Mouse (Mus musculus) right cerebral cortex, adult 18-20 months (tissue): ENCODE measurements at regions not wholly inside any gene's neighbourhood (a gene's known extent, or its start where the extent isn't known, plus 50 kb on each side); places are given as distances from the start of the nearest gene placed in this dataset.

ENCODE experiments used
- DNase-seq: peaks from one replicate; pipeline ENCODE4 v3.0.0; 2022; ENCODE audit warnings: mixed read lengths

- DNase-seq = no peak
Observed at GRCm38 (mm10) chr10:92225071-92225470, 497.1 kb downstream of the Nedd1 start.

- DNase-seq = no peak
Observed at GRCm38 (mm10) chr10:92219310-92219709, 502.9 kb downstream of the Nedd1 start.

- DNase-seq = no peak
Observed at GRCm38 (mm10) chr10:92170856-92171255, 551.4 kb downstream of the Nedd1 start.

- no peak for DNase-seq
Observed at GRCm38 (mm10) chr10:92166057-92166456, 556.2 kb downstream of the Nedd1 start.

GRCm38 (mm10) chr10:92164991-92165390, 557.2 kb downstream of the Nedd1 start:
- no peak for DNase-seq

GRCm38 (mm10) chr10:92164648-92164960, 557.6 kb downstream of the Nedd1 start:
- no peak for DNase-seq

GRCm38 (mm10) chr10:92163851-92164647, 558.2 kb downstream of the Nedd1 start:
- DNase-seq = no peak

GRCm38 (mm10) chr10:92163071-92163504, 559.1 kb downstream of the Nedd1 start:
- no peak for DNase-seq

- peak; percentile 6 for DNase-seq
Observed at GRCm38 (mm10) chr10:92162473-92163011, 559.7 kb downstream of the Nedd1 start.

GRCm38 (mm10) chr10:92161501-92161900, 560.7 kb downstream of the Nedd1 start:
- DNase-seq = no peak

GRCm38 (mm10) chr10:92146263-92146662, 576.0 kb downstream of the Nedd1 start:
- DNase-seq = no peak

GRCm38 (mm10) chr10:92135521-92135920, 586.7 kb downstream of the Nedd1 start:
- DNase-seq = no peak

GRCm38 (mm10) chr10:92112790-92113189, 609.4 kb downstream of the Nedd1 start:
- no peak for DNase-seq

GRCm38 (mm10) chr10:92106331-92106730, 615.9 kb downstream of the Nedd1 start:
- no peak for DNase-seq

- no peak for DNase-seq
Observed at GRCm38 (mm10) chr10:92103887-92104286, 618.3 kb downstream of the Nedd1 start.

GRCm38 (mm10) chr10:92102755-92103154, 619.5 kb downstream of the Nedd1 start:
- no peak for DNase-seq

- no peak for DNase-seq
Observed at GRCm38 (mm10) chr10:92097562-92097961, 624.7 kb downstream of the Nedd1 start.

GRCm38 (mm10) chr10:92097081-92097480, 625.1 kb downstream of the Nedd1 start:
- no peak for DNase-seq

GRCm38 (mm10) chr10:92091480-92092395, 630.5 kb downstream of the Nedd1 start:
- no peak for DNase-seq

- DNase-seq = no peak
Observed at GRCm38 (mm10) chr10:92082111-92082510, 640.1 kb downstream of the Nedd1 start.

GRCm38 (mm10) chr10:92081199-92081598, 641.0 kb downstream of the Nedd1 start:
- DNase-seq = no peak

GRCm38 (mm10) chr10:92079421-92079820, 642.8 kb downstream of the Nedd1 start:
- no peak for DNase-seq

GRCm38 (mm10) chr10:92077291-92077690, 644.9 kb downstream of the Nedd1 start:
- no peak for DNase-seq

GRCm38 (mm10) chr10:92076754-92077153, 645.5 kb downstream of the Nedd1 start:
- no peak for DNase-seq
